Mouse (Mus musculus) spleen, adult 2 months (tissue): ENCODE measurements at regions not wholly inside any gene's neighbourhood (a gene's known extent, or its start where the extent isn't known, plus 50 kb on each side); places are given as distances from the start of the nearest gene placed in this dataset.
A peak's percentile ranks its signal among the peaks of the same experiment; 100 is the strongest.

Source experiments
- DNase-seq, 2 experiments: peaks; one replicate each; pipeline versions ENCODE4 v3.0.0 to v3.0.0-alpha.2; 2012 to 2021; ENCODE audit warnings: low spot score in 2 of 2, low read depth in 1 of 2
- H3K27ac ChIP-seq: fragments of 200-500 bp; 2 replicates; pipeline ENCODE4 v1.5.1; 2012; ENCODE audit warnings: low read length, inconsistent platforms; ENCODE audit not compliant: insufficient read depth
- H3K27me3 ChIP-seq: fragments of 200-500 bp; 2 replicates; pipeline ENCODE4 v1.6.1; 2012; ENCODE audit warnings: mild to moderate bottlenecking, moderate library complexity, low read length, inconsistent platforms; ENCODE audit not compliant: control insufficient read depth, insufficient read depth
- H3K36me3 ChIP-seq: fragments of 200-500 bp; 2 replicates; pipeline ENCODE4 v1.6.1; 2012; ENCODE audit warnings: mild to moderate bottlenecking, low read length, inconsistent platforms; ENCODE audit not compliant: control insufficient read depth, insufficient read depth
- H3K4me1 ChIP-seq: fragments of 200-500 bp; 2 replicates; pipeline ENCODE4 v1.6.1; 2011; ENCODE audit warnings: inconsistent platforms; ENCODE audit not compliant: control insufficient read depth, insufficient read depth, insufficient read length
- H3K4me3 ChIP-seq: fragments of 200-500 bp; 2 replicates; pipeline ENCODE4 v1.5.1; 2011; ENCODE audit warnings: mild to moderate bottlenecking, inconsistent platforms; ENCODE audit not compliant: insufficient read depth, insufficient read length; ENCODE audit errors: extremely low read depth
- CTCF ChIP-seq: fragments of 200-500 bp; IDR thresholded peaks from 2 replicates; pipeline ENCODE4 v1.5.1; 2011; ENCODE audit warnings: mild to moderate bottlenecking, inconsistent platforms; ENCODE audit not compliant: insufficient read depth, insufficient read length, insufficient replicate concordance; ENCODE audit errors: extremely low read depth
- POLR2A ChIP-seq: fragments of 200-500 bp; IDR thresholded peaks from 2 replicates; pipeline ENCODE4 v1.6.1; 2011; ENCODE audit warnings: low read depth, low read length, inconsistent platforms
- WGBS: fragments of 180-500 bp; shearing (Covaris S2); methylation state at CpG from one replicate; pipeline ENCODE4 v1.1.7; 2018; 5-methylcytosine and 5-hydroxymethylcytosine counted together

GRCm38 (mm10) chr3:131965456-131966160, 119.5 kb upstream of the Dkk2 start:
- Histone ChIP-seq H3K4me3 (no peak overlapping the region), H3K4me1 (no peaks in the 10 kb centered on the region), H3K36me3 (no peaks in the 10 kb centered on the region), H3K27me3 (no peaks in the 10 kb centered on the region), H3K27ac (no peak overlapping the region)
- no peak for DNase-seq
- WGBS: 80% methylated on average over 9 of the region's 9 CpGs
- no peak for TF ChIP-seq CTCF
- no peak for TF ChIP-seq POLR2A

- 78% methylated on average over 11 of the region's 11 CpGs for WGBS
- H3K36me3 ChIP-seq: no peaks in the 10 kb centered on the region
- TF ChIP-seq CTCF (no peak), POLR2A (no peak)
- DNase-seq: no peak
- H3K4me3 ChIP-seq: no peak overlapping the region
- H3K4me1 ChIP-seq: no peaks in the 10 kb centered on the region
- H3K27me3 ChIP-seq: no peaks in the 10 kb centered on the region
- no peak overlapping the region for H3K27ac ChIP-seq
Observed at GRCm38 (mm10) chr3:131967288-131967687, 117.8 kb upstream of the Dkk2 start.

- Histone ChIP-seq H3K4me1 (no peaks in the 10 kb centered on the region), H3K27ac (no peak overlapping the region), H3K4me3 (no peak overlapping the region), H3K36me3 (no peaks in the 10 kb centered on the region), H3K27me3 (no peaks in the 10 kb centered on the region)
- TF ChIP-seq CTCF (no peak), POLR2A (no peak)
- WGBS: 71% methylated on average over 1 of the region's 1 CpGs
- no peak for DNase-seq
Observed at GRCm38 (mm10) chr3:131970827-131971226, 114.3 kb upstream of the Dkk2 start.

- no peak for DNase-seq
- no peak overlapping the region for H3K4me3 ChIP-seq
- H3K27me3 ChIP-seq: no peaks in the 10 kb centered on the region
- no peak overlapping the region for H3K27ac ChIP-seq
- no peaks in the 10 kb centered on the region for H3K4me1 ChIP-seq
- WGBS: 41% methylated on average over 7 of the region's 7 CpGs
- H3K36me3 ChIP-seq: no peaks in the 10 kb centered on the region
- no peak for TF ChIP-seq POLR2A
- TF ChIP-seq CTCF: 0 out of 2 replicates have a peak, but pooled peaks have one; percentile 2
Observed at GRCm38 (mm10) chr3:131975940-131976628, 109.0 kb upstream of the Dkk2 start.

GRCm38 (mm10) chr3:131983292-131983691, 101.8 kb upstream of the Dkk2 start:
- 82% methylated on average over 2 of the region's 2 CpGs for WGBS
- Histone ChIP-seq H3K27ac (no peak overlapping the region), H3K27me3 (no peaks in the 10 kb centered on the region), H3K4me1 (no peaks in the 10 kb centered on the region), H3K4me3 (no peak overlapping the region), H3K36me3 (no peaks in the 10 kb centered on the region)
- DNase-seq: no peak
- TF ChIP-seq POLR2A (no peak), CTCF (no peak)

- TF ChIP-seq POLR2A (no peak), CTCF (no peak)
- no peak overlapping the region for H3K27ac ChIP-seq
Observed at GRCm38 (mm10) chr3:131998838-131999613, 86.1 kb upstream of the Dkk2 start.

GRCm38 (mm10) chr3:132006191-132006590, 78.9 kb upstream of the Dkk2 start:
- H3K27ac ChIP-seq: no peak overlapping the region

More at GRCm38 (mm10) chr3:131998838-131999613, 86.1 kb upstream of the Dkk2 start:
- no peak for DNase-seq
- Histone ChIP-seq H3K36me3 (no peaks in the 10 kb centered on the region), H3K4me3 (no peak overlapping the region), H3K4me1 (no peaks in the 10 kb centered on the region), H3K27me3 (no peaks in the 10 kb centered on the region)
- WGBS: 84% methylated on average over 6 of the region's 6 CpGs

More at GRCm38 (mm10) chr3:132006191-132006590, 78.9 kb upstream of the Dkk2 start:
- TF ChIP-seq POLR2A (no peak), CTCF (no peak)
- Histone ChIP-seq H3K27me3 (no peaks in the 10 kb centered on the region), H3K36me3 (no peaks in the 10 kb centered on the region), H3K4me3 (no peak overlapping the region), H3K4me1 (no peaks in the 10 kb centered on the region)
- 84% methylated on average over 7 of the region's 7 CpGs for WGBS
- no peak for DNase-seq
